Mouse (Mus musculus) right cerebral cortex, adult 18-20 months (tissue): Measurements from ENCODE around the gene Fundc1.
A peak's percentile ranks its signal among the peaks of the same experiment; 100 is the strongest.
"Not testable (repeated sequence)": the region's sequence is repeated elsewhere in the genome, so short reads cannot be mapped to it uniquely, and the experiment has no call there.

Experiments
- DNase-seq: peaks from one replicate; pipeline ENCODE4 v3.0.0; 2022; ENCODE audit warnings: mixed read lengths

Fundc1 gene

GRCm38 (mm10) chrX:17571621-17572459, at the start of gene Fundc1:
Fundc1 (minus strand) TSS chrX:17572325.
- DNase-seq: peak; percentile 95

- DNase-seq: no peak
Measured at GRCm38 (mm10) chrX:17611253-17611652, 39.1 kb upstream of the Fundc1 start.

- DNase-seq: no peak
Measured at GRCm38 (mm10) chrX:17608763-17609162, 36.6 kb upstream of the Fundc1 start.

GRCm38 (mm10) chrX:17607668-17608067, 35.5 kb upstream of the Fundc1 start:
- no peak for DNase-seq

DNA sequence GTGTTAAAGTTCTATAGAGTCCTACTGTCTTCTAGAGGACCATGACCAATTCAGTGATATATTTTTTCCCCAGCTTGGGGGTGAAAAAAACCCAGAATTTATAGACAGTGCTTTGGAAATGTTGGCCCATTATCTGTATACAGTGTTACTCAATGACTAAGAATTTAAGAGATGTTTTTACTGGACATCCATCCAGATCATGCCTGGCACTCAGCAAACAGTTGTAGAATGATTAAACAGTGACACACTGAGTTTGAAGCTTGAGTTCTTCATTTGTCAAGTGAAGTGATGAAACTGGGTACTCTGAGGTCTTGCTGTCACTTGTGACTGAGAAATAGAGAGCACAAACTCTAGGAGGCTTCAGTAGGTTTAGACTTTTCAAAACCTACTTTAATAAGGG, 21.2 kb upstream of the Fundc1 start:
- DNase-seq: no peak

DNA sequence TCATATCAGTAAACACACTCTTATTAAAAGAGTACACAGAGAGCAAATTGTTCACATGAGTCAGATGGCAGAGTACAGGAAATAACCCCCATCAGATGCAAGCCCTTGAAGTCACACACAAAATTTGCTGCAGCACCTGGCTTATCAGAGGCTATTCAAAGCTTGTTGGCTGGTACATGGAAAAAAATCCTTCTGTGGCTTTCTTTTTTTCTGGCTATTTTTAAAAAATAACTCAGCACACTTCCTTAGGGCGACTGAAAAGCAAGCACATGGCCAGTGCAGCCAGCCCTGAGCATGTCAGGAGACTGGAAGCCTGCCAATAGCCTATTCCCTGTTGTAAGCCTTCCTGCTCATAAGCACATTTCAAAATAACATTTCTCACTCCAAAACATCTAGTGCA, 18.6 kb upstream of the Fundc1 start:
- DNase-seq: peak; percentile 46

GRCm38 (mm10) chrX:17571271-17571620, 879 bp downstream of the Fundc1 start:
- no peak for DNase-seq

DNA sequence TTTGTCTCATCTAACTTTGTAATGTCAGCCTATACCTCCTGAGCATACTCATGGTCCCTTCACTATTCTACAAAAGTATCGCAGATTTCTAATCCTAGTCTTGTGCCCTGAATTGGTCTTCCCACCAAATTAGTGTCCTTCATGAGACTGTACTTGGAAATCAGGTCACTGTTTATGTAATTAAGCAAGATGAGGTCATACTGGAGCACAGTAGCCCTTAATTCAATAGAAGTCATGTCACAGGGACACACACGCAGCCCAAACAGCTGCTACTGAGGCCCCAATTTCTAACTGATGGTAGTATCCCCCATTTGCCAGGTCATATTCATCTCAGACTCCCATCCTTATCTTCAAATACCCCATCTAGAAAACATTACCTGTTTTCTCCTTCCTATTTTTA, 3.5 kb downstream of the Fundc1 start:
- no peak for DNase-seq

- DNase-seq: no peak
Measured at GRCm38 (mm10) chrX:17565743-17566142, 6.4 kb downstream of the Fundc1 start.

GRCm38 (mm10) chrX:17564732-17565131, 7.4 kb downstream of the Fundc1 start:
- DNase-seq: no peak

GRCm38 (mm10) chrX:17558746-17559145, 13.4 kb downstream of the Fundc1 start:
- no peak for DNase-seq

GRCm38 (mm10) chrX:17554488-17554887, 17.6 kb downstream of the Fundc1 start:
- no peak for DNase-seq

GRCm38 (mm10) chrX:17551586-17551985, 20.5 kb downstream of the Fundc1 start:
- DNase-seq: not testable (repeated sequence)

DNA sequence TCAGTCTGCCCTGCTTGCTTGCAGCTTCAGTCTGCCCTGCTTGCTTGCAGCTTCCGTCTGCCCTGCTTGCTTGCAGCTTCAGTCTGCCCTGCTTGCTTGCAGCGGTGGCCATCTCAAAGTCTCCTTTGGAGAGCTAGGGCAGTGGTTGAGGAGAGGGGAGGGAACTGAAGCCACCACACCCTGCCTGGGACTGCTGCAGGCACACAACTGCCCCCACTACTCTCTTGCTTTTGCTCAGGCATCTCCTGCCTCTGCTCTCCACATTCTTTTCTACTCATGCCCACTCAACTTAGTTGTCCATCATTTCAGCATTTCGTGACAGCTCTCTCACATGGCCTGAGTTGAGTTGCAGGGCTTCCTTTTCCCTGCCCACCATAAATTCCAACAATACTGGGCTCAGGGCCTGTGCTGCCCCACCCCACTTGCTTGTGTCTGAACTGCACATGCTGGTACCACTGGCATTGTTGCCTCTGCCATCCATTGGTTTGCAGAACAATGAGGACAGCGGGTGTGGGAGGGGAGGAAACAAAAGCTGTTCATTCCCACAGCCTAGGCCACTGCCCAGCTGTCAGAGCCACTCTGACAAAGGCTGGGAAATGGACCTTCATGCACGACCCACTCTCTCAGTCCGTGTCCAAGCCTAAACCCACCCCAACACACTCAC, 24.9 kb downstream of the Fundc1 start:
- peak; percentile 36 for DNase-seq

DNA sequence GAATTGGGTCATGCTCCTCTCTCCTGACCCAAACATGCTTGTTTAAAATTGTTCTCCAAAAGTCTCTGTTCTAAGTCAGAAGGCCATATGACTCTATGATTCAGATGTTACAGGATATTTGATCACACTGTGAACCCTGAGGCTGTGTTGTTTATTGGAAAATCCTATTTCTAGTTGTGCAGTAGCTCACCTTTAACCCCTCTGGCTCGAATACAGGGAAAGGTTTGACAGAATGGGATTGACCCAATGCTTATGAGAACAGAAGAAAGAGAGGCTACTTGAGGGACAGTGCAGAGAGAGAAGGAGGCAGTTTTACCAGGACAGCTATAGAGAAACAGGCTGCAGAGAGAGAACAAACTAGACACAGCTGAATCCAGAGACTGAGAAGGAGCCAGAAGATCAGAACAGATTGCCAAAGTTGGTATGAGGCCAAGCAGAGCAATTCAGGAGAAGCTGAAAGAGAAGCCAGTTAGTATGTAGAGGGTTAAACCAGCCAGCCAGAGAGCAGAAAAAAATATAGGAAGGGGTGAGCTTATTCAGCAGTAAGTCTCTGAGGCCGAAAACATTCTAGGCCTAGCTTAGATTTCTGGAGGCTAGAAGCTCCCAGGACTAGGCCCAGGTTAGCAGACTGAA, 27.1 kb downstream of the Fundc1 start:
- DNase-seq: no peak

- no peak for DNase-seq
Measured at GRCm38 (mm10) chrX:17537701-17538100, 34.4 kb downstream of the Fundc1 start.

GRCm38 (mm10) chrX:17527008-17527407, 45.1 kb downstream of the Fundc1 start:
- DNase-seq: no peak

- no peak for DNase-seq
Measured at GRCm38 (mm10) chrX:17521221-17521716, 50.9 kb downstream of the Fundc1 start.

DNA sequence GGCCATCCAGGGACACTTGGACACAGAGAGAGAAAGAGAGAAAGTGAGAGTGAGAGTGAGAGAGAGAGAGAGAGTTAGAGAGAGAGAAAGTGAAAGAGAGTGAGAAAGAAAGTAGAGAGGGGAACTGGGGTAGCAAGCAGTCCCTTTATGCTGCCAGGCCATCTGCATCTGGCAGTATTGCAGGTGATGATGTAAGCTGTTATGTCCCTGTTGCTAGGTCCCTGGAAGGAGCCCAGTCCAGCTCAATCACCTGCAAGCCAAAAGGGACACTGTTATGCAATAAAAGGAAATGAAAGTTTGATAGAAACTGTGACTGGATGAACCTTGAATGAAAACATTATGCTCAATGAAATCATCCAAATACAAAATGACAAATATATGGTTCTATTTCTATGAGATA, 52.0 kb downstream of the Fundc1 start:
- no peak for DNase-seq

DNA sequence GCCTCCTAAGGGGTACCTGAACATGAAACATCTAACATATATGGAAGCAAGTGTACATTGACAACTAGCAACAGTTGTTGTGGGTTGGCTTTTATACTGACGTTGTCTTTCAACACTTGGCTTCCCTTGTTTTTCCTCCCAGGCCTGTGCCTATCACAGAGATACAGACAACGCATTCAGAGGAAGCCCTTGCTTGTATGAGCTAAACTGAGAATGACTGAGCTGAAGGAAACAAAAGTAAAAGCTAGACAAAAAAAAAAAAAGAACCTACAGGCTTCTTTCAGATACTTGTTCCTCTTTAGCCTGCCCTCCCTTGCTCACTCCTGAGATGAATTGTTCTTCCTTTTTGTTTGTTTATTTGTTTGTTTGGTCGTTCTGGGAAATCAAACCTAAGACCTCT, 58.1 kb downstream of the Fundc1 start:
- no peak for DNase-seq

GRCm38 (mm10) chrX:17512021-17512602, 60.0 kb downstream of the Fundc1 start:
- DNase-seq: no peak
